Mouse (Mus musculus) olfactory bulb, adult 2 months (tissue): ENCODE measurements around the gene Dhrs1.

Source experiments
- CTCF ChIP-seq: fragments of 200-500 bp; IDR thresholded peaks from 2 replicates; pipeline ENCODE4 v1.5.1; 2012; ENCODE audit warnings: low read depth, mild to moderate bottlenecking, low read length, moderate library complexity; ENCODE audit not compliant: insufficient read depth
- POLR2A ChIP-seq: fragments of 200-500 bp; IDR thresholded peaks from 2 replicates; pipeline ENCODE4 v1.6.1; 2012; ENCODE audit warnings: mild to moderate bottlenecking, low read depth, low read length, moderate library complexity; ENCODE audit not compliant: insufficient read depth

GRCm38 (mm10) chr14:55724411-55724871, 21.0 kb downstream of the Dhrs1 start:
- no peak for TF ChIP-seq POLR2A
- TF ChIP-seq CTCF, result no peak
